Mouse (Mus musculus): ENCODE data around the gene Icam5. TPM values are rescaled to one million over a fixed set of nuclear protein-coding genes. Genes with fewer than 3 reads are reported as not detected.
A peak's percentile ranks its signal among the peaks of the same experiment; 100 is the strongest.

Gene Icam5
- polyA plus RNA-seq (2014; fragmentation: Nextera tagmentation; extraction: Ambion mirVana), result 0.20 TPM in 1 of 2 replicates, not detected in the other

DNA sequence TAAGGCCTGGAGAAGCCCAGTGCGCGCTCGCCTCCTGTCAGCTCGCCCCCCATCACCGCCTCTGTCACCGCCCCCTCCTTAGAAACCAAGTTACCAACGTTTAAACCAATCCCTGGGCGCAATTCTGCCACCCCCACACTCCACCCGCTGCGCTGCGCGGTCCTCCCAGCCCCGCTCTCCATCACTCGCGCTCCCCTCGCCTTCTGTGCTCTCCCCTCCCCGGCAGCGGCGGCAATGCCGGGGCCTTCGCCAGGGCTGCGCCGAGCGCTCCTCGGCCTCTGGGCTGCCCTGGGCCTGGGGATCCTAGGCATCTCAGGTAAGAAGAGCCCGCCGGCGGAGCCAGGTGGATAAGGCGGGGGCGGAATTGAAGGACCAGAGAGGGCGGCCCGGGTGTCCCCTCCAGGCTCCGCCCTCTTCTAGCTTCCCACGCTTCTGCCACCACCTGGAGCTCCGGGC, at the start of gene Icam5:
Icam5 (plus strand) TSS at position 178 of the 456 bp plus-strand sequence.
- H3K4me3 ChIP-seq (ENCODE audit: low read length), result peak within 1 kb of the TSS; percentile 47
- peaks cover 48% of the 10 kb centered on the region for H3K4me1 ChIP-seq (ENCODE audit: control insufficient read depth, insufficient read depth, low read length)
- H3K36me3 ChIP-seq (ENCODE audit: control insufficient read depth, insufficient read depth, low read length), result no peaks in the 10 kb centered on the region
- H3K27me3 ChIP-seq (ENCODE audit: control insufficient read depth, insufficient read depth, low read length), result peaks cover 69% of the 10 kb centered on the region
- whole genome bisulfite sequencing, result 0% methylated on average over 34 of the region's 35 CpGs
- H3K27ac ChIP-seq (ENCODE audit: low read depth, low read length), result no peak within 1 kb of the TSS
- H3K9ac ChIP-seq (ENCODE audit: low read depth, low read length), result peak within 1 kb of the TSS; percentile 50; the same call in 1 of the 2 replicates
- no peaks in the 10 kb centered on the region for H3K9me3 ChIP-seq (ENCODE audit: control insufficient read depth, low read length)
- peak within 1 kb of the TSS; percentile 89 for H3K4me2 ChIP-seq (replicated peaks; ENCODE audit: low read depth, low read length)
- no peak for ATAC-seq (ENCODE audit: low FRiP score, low TSS enrichment)

DNA sequence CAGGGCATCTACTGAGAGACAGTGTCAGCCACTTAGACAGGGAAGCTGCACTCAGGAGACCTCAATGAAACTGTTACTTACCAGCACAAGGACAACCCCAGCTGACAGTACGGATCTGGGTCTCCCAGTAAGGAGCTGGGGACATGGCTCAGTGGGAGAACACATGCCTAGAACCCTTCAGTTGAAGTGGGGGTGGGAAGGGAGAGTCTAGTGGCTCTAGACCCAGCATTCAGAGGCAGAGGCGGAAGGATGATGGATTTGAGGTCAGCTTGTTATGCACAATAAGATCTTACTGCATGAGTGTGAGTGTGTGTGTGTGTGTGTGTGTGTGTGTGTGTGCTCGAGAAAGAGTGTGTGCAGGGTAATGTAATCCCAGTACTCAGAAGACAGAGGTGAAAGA, 49.7 kb upstream of the Icam5 start:
- Histone ChIP-seq H3K36me3 (ENCODE audit: control insufficient read depth, insufficient read depth, low read length) (no peaks in the 10 kb centered on the region), H3K27ac (ENCODE audit: low read depth, low read length) (no peak overlapping the region), H3K4me3 (ENCODE audit: low read length) (no peak overlapping the region), H3K9me3 (ENCODE audit: control insufficient read depth, low read length) (no peaks in the 10 kb centered on the region), H3K27me3 (ENCODE audit: control insufficient read depth, insufficient read depth, low read length) (no peaks in the 10 kb centered on the region), H3K9ac (ENCODE audit: low read depth, low read length) (no peak overlapping the region), H3K4me2 (replicated peaks; ENCODE audit: low read depth, low read length) (no peak overlapping the region), H3K4me1 (ENCODE audit: control insufficient read depth, insufficient read depth, low read length) (0 out of 2 replicates have a peak, but pooled peaks cover 7% of the 10 kb centered on the region)
- no peak for ATAC-seq (ENCODE audit: low FRiP score, low TSS enrichment)
- 68% methylated on average over 3 of the region's 3 CpGs for WGBS

DNA sequence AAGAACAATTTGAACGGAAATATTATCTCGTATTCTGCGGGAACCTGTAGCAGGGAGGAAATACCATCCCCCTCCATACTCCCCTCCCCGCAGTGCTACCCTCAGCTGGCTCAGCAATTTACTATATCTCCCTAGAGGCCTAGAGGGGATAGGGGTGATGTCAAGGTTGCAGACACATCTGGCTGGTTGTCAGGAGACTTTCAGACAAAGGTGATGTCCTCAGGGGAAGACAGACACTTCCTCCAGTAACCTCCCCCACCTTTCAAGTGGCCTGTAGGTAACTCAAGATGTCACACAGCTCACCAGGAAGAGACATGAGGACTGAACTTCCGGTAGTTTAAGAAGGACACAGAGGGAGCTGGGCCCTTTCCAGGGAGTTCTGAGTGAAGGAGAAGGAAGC, 48.7 kb upstream of the Icam5 start:
- Histone ChIP-seq H3K9ac (ENCODE audit: low read depth, low read length) (no peak overlapping the region), H3K4me3 (ENCODE audit: low read length) (no peak overlapping the region), H3K9me3 (ENCODE audit: control insufficient read depth, low read length) (no peaks in the 10 kb centered on the region), H3K27ac (ENCODE audit: low read depth, low read length) (no peak overlapping the region), H3K36me3 (ENCODE audit: control insufficient read depth, insufficient read depth, low read length) (no peaks in the 10 kb centered on the region), H3K4me1 (ENCODE audit: control insufficient read depth, insufficient read depth, low read length) (0 out of 2 replicates have a peak, but pooled peaks cover 7% of the 10 kb centered on the region), H3K27me3 (ENCODE audit: control insufficient read depth, insufficient read depth, low read length) (no peaks in the 10 kb centered on the region), H3K4me2 (replicated peaks; ENCODE audit: low read depth, low read length) (no peak overlapping the region)
- no peak for ATAC-seq (ENCODE audit: low FRiP score, low TSS enrichment)
- 29% methylated on average over 5 of the region's 5 CpGs for WGBS

DNA sequence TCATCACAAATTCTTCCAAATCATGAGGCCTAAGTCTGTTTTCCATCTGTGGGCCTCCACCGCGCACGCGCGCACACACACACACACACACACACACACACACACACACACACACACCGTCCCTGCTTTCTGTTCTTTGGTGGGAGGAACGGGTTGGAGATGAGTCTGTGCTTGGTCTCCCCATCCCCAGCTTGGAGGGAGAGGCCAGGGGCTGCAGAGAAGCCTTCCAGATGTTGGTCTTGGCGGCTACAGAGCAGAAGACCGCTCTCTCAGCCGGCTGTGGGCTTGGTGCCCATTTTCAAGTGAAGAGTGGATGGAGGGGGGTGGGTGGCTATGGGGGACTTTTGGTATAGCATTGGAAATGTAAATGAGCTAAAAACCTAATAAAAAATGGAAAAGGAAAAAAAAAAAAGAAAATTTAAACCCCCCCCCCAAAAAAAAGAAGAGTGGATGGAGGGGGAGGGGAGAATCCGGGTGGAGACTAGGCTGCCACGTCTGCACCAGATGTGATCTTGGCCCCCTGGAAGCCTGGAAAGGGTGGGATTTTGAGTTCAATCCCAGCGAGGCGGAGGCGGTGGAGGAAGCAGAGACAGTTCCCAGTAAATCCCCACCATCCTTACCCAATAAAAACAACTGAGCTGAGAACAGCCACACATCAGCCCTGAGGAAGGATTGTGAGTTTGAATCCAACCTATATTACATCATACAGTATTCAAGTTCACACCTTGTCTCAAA, 44.8 kb upstream of the Icam5 start:
- H3K4me1 ChIP-seq (ENCODE audit: control insufficient read depth, insufficient read depth, low read length), result 0 out of 2 replicates have a peak, but pooled peaks cover 12% of the 10 kb centered on the region
- no peak overlapping the region for H3K4me3 ChIP-seq (ENCODE audit: low read length)
- H3K4me2 ChIP-seq (replicated peaks; ENCODE audit: low read depth, low read length), result no peak overlapping the region
- no peaks in the 10 kb centered on the region for H3K9me3 ChIP-seq (ENCODE audit: control insufficient read depth, low read length)
- no peak overlapping the region for H3K9ac ChIP-seq (ENCODE audit: low read depth, low read length)
- peak overlapping the region; percentile 42; the same call in 1 of the 2 replicates for H3K27ac ChIP-seq (ENCODE audit: low read depth, low read length)
- peak; percentile 75 for ATAC-seq (ENCODE audit: low FRiP score, low TSS enrichment)
- H3K36me3 ChIP-seq (ENCODE audit: control insufficient read depth, insufficient read depth, low read length), result no peaks in the 10 kb centered on the region
- no peaks in the 10 kb centered on the region; the same call in 1 of the 2 replicates for H3K27me3 ChIP-seq (ENCODE audit: control insufficient read depth, insufficient read depth, low read length)
- WGBS, result 57% methylated on average over 15 of the region's 15 CpGs

DNA sequence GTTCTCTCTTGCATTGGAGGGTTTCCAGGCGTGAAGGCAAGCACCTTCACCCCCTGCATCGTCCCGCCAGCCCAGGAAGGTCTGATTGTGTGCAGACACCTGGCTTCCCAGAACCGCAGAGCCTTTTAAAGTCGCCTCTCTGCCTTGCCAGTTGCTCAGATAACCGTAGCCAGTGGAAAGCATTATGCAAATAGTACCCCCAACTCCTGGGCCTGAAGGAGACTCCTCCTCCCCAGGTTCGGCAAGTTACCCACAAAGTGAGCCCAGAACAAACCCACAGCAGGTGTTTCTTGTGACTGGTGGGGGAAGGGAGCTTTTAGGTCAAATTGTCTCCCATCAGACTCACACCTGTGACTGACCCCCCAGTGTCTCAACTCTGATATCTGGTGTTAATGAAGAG, 43.9 kb upstream of the Icam5 start:
- H3K9ac ChIP-seq (ENCODE audit: low read depth, low read length), result no peak overlapping the region
- no peak overlapping the region for H3K4me2 ChIP-seq (replicated peaks; ENCODE audit: low read depth, low read length)
- 0 out of 2 replicates have a peak, but pooled peaks cover 10% of the 10 kb centered on the region for H3K4me1 ChIP-seq (ENCODE audit: control insufficient read depth, insufficient read depth, low read length)
- no peak overlapping the region for H3K4me3 ChIP-seq (ENCODE audit: low read length)
- H3K27ac ChIP-seq (ENCODE audit: low read depth, low read length), result peak overlapping the region; percentile 42; the same call in 1 of the 2 replicates
- no peaks in the 10 kb centered on the region; the same call in 1 of the 2 replicates for H3K27me3 ChIP-seq (ENCODE audit: control insufficient read depth, insufficient read depth, low read length)
- no peak for ATAC-seq (ENCODE audit: low FRiP score, low TSS enrichment)
- H3K9me3 ChIP-seq (ENCODE audit: control insufficient read depth, low read length), result no peaks in the 10 kb centered on the region
- H3K36me3 ChIP-seq (ENCODE audit: control insufficient read depth, insufficient read depth, low read length), result no peaks in the 10 kb centered on the region
- WGBS, result 21% methylated on average over 7 of the region's 7 CpGs

DNA sequence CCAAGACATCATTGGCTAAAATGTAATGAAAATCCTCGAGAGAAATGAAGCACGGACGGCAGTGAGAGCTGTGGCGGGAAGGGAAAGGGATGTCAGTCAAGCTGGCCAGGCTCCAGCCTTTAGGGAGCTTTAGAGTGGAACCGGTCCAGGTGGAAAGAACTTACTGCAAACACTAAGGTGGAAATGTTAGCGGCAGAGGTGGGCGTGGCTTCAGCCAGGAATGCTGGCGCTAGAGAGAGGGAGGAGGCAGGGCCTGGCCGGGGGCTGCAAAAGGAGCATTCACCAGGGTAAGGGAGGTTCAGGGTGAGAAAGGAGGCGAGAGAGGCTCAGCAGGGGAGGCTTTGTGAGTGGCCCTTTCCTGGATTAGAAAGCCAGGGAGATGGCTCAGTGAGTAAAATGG, 41.0 kb upstream of the Icam5 start:
- 0 out of 2 replicates have a peak overlapping the region, but pooled peaks have one; percentile 8 for H3K9ac ChIP-seq (ENCODE audit: low read depth, low read length)
- 2% methylated on average over 10 of the region's 10 CpGs for WGBS

DNA sequence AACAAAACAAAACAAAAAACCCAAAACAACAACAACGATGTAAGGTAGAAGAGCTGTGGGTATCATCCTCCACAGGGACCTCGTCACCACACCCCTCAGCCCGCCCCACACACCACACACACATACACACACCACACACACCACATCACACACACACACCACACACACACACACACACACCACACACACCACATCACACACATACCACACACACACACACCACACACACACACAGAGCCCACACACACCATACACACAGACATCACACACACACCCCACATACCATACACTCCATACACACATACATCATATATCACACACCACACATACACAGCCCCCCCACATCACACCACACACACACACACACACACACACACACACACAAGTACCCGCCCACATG, 40.3 kb upstream of the Icam5 start:
- H3K9ac ChIP-seq (ENCODE audit: low read depth, low read length), result no peak overlapping the region
- H3K4me3 ChIP-seq (ENCODE audit: low read length), result no peak overlapping the region
- no peaks in the 10 kb centered on the region; the same call in 1 of the 2 replicates for H3K27me3 ChIP-seq (ENCODE audit: control insufficient read depth, insufficient read depth, low read length)
- H3K4me2 ChIP-seq (replicated peaks; ENCODE audit: low read depth, low read length), result no peak overlapping the region
- H3K36me3 ChIP-seq (ENCODE audit: control insufficient read depth, insufficient read depth, low read length), result no peaks in the 10 kb centered on the region
- H3K9me3 ChIP-seq (ENCODE audit: control insufficient read depth, low read length), result no peaks in the 10 kb centered on the region
- H3K4me1 ChIP-seq (ENCODE audit: control insufficient read depth, insufficient read depth, low read length), result 0 out of 2 replicates have a peak, but pooled peaks cover 6% of the 10 kb centered on the region
- H3K27ac ChIP-seq (ENCODE audit: low read depth, low read length), result no peak overlapping the region
- WGBS, result 93% methylated on average over 4 of the region's 4 CpGs
- ATAC-seq (ENCODE audit: low FRiP score, low TSS enrichment), result no peak

More for the DNA sequence above, 41.0 kb upstream of the Icam5 start:
- H3K4me3 ChIP-seq (ENCODE audit: low read length), result 0 out of 2 replicates have a peak overlapping the region, but pooled peaks have one; percentile 2
- H3K4me2 ChIP-seq (replicated peaks; ENCODE audit: low read depth, low read length), result peak overlapping the region; percentile 21; the same call in 1 of the 2 replicates
- 0 out of 2 replicates have a peak, but pooled peaks have one; percentile 10 for ATAC-seq (ENCODE audit: low FRiP score, low TSS enrichment)
- H3K9me3 ChIP-seq (ENCODE audit: control insufficient read depth, low read length), result no peaks in the 10 kb centered on the region
- 0 out of 2 replicates have a peak, but pooled peaks cover 6% of the 10 kb centered on the region for H3K4me1 ChIP-seq (ENCODE audit: control insufficient read depth, insufficient read depth, low read length)
- H3K27ac ChIP-seq (ENCODE audit: low read depth, low read length), result no peak overlapping the region
- H3K27me3 ChIP-seq (ENCODE audit: control insufficient read depth, insufficient read depth, low read length), result no peaks in the 10 kb centered on the region; the same call in 1 of the 2 replicates
- H3K36me3 ChIP-seq (ENCODE audit: control insufficient read depth, insufficient read depth, low read length), result no peaks in the 10 kb centered on the region

DNA sequence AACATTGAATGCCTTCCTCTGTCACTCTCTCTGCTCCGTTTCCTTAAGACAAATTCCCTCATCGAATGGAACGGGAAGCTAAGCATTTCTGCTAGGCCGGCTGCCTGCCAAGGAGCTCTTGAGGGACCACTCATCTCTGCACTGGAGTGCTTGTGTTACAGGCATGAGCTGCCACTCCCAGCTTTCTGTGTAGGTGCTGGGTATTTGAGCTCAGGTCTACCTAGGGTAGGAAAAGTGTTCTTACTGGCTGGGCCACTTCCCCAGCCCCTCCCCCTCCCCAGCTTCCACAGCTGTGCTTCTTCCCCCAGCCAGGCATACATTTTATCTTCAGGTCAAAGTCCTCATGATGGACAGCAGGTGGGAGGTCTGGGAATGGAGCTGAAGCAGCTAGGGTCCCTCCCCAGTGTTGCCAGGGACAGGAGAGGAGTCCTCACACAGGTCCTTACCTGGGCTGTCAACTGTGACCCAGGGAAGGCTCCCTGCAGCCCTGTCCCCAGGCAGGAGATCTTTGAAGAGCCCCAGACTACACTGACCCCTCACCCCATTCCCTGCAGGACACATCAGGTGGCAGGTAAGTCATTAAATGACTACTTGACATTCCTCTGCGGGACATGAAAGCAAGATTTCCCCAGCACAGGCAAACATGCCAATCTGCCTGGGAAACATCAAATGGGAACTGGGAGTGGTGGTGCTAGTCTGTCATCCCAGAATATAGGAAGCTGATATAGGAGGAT, 38.5 kb upstream of the Icam5 start:
- Histone ChIP-seq H3K36me3 (ENCODE audit: control insufficient read depth, insufficient read depth, low read length) (no peaks in the 10 kb centered on the region), H3K4me3 (ENCODE audit: low read length) (no peak overlapping the region), H3K9ac (ENCODE audit: low read depth, low read length) (no peak overlapping the region; the same call in 1 of the 2 replicates), H3K9me3 (ENCODE audit: control insufficient read depth, low read length) (no peaks in the 10 kb centered on the region), H3K27ac (ENCODE audit: low read depth, low read length) (no peak overlapping the region), H3K4me1 (ENCODE audit: control insufficient read depth, insufficient read depth, low read length) (0 out of 2 replicates have a peak, but pooled peaks cover 6% of the 10 kb centered on the region), H3K27me3 (ENCODE audit: control insufficient read depth, insufficient read depth, low read length) (no peaks in the 10 kb centered on the region; the same call in 1 of the 2 replicates), H3K4me2 (replicated peaks; ENCODE audit: low read depth, low read length) (no peak overlapping the region)
- WGBS, result 59% methylated on average over 5 of the region's 5 CpGs
- ATAC-seq (ENCODE audit: low FRiP score, low TSS enrichment), result 0 out of 2 replicates have a peak, but pooled peaks have one; percentile 21
